Mouse (Mus musculus) megakaryocyte, embryonic 14.5 days (primary cell): ENCODE measurements around the gene Sec1. TPM values are rescaled to one million over a fixed set of nuclear protein-coding genes. Genes with fewer than 3 reads are reported as not detected.
A peak's percentile ranks its signal among the peaks of the same experiment; 100 is the strongest.
"Not testable (repeated sequence)": the region's sequence is repeated elsewhere in the genome, so short reads cannot be mapped to it uniquely, and the experiment has no call there.

Source experiments
- H3K27me3 ChIP-seq: replicated peaks from 2 replicates; pipeline ENCODE3; 2012; ENCODE audit warnings: inconsistent platforms
- H3K36me3 ChIP-seq: replicated peaks from 2 replicates; pipeline ENCODE3; 2012; ENCODE audit warnings: low read length, inconsistent platforms, mixed read lengths
- H3K4me1 ChIP-seq: 2 replicates; pipeline ENCODE4 v1.6.1; 2012; ENCODE audit warnings: inconsistent platforms
- H3K4me3 ChIP-seq: replicated peaks from 2 replicates; pipeline ENCODE3; 2012; ENCODE audit warnings: moderate library complexity, mild to moderate bottlenecking, inconsistent platforms
- H3K9me3 ChIP-seq: 2 replicates; pipeline ENCODE4 v1.6.1; 2012; ENCODE audit warnings: inconsistent platforms
- FLI1 ChIP-seq: IDR thresholded peaks from 2 replicates; pipeline ENCODE4 v1.6.1; 2012; ENCODE audit warnings: low read length, inconsistent platforms, mixed read lengths
- GATA1 ChIP-seq: IDR thresholded peaks from 3 replicates; pipeline ENCODE4 v1.6.1; 2012; ENCODE audit warnings: mixed read lengths, low read length, inconsistent platforms, borderline replicate concordance
- polyA plus RNA-seq: library from polyadenylated mRNA; stranded (reverse); fragments of >175 nt; gene quantifications from 2 replicates; pipeline ENCODE4 v1.2.3, GENCODE M21; 2012; ENCODE audit warnings: low replicate concordance; ENCODE audit not compliant: insufficient read depth

Gene Sec1
- polyA plus RNA-seq, 1 experiment, result not detected

DNA sequence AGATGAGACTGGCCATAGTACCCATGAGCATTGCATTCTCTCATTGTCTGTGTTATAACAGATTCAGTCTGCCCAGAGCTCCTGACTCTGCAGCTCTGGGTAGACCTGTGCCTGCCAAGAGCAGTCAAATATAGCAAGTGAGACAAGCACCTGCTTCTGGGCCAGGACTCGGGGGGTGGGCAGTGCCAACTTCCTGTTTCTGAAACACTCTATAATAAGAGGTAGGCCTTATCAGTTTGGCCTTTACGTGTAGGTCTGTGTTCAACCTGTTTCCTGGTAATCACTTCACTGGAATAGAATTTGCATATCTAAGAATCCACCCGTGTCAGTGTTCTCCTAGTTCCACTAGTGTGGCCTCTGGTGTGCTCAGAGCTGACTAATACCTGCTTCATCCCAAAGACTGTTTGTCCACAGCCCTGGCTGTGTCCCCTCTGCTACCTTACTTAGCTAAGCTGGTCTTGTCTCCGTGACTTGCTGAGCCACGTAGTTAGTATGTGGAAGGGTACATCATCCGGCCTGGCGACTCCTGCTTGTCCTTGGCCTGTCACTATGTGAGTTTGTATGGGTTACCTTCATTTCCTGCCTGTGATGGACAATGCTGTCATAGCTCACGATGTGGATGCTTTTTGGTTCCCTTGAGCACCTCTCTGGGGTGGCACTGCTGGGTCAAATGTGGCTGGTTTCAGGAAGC, 13.0 kb downstream of the Sec1 start:
- H3K4me1 ChIP-seq, result peaks cover 83% of the 10 kb centered on the region
- TF ChIP-seq GATA1 (no peak), FLI1 (no peak)
- no peaks in the 10 kb centered on the region for H3K36me3 ChIP-seq
- peak overlapping the region; percentile 39 for H3K4me3 ChIP-seq
- H3K9me3 ChIP-seq, result no peaks in the 10 kb centered on the region
- H3K27me3 ChIP-seq, result peaks cover 41% of the 10 kb centered on the region

DNA sequence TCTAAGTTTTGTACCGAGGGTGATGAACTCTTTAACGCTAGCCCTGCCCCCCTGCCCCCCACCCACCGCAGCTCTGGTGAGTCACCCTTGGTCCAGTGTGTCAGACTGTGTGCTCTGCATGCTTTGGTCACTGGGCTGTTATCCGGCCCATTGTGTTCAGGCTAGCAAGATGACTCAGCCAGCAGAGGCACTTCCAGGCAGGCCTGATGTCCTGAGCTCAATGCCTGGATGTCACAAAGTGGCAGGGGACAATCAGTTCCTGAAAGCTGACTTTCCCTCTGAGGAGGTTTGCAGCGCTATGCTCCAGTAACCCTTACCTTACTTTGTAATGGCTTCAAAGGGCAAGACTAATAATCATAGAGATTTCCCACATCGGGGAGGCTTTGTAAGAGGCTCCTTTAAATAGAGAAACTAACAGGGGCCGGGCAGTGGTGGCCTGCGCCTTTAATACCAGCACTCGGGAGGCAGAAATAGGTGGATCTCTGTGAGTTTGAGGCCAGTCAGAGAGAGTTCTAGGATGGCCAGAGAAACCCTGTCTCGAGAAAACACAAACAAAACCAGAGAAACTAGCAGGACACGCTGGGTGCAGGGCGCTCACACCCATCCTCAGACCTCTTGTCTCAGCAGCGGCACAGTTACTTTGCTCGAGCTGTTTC, 14.1 kb downstream of the Sec1 start:
- Histone ChIP-seq H3K4me3 (peak overlapping the region; percentile 33), H3K4me1 (peaks cover 75% of the 10 kb centered on the region), H3K36me3 (no peaks in the 10 kb centered on the region), H3K27me3 (peaks cover 44% of the 10 kb centered on the region), H3K9me3 (no peaks in the 10 kb centered on the region)
- TF ChIP-seq FLI1, result no peak
- TF ChIP-seq GATA1, result no peak

DNA sequence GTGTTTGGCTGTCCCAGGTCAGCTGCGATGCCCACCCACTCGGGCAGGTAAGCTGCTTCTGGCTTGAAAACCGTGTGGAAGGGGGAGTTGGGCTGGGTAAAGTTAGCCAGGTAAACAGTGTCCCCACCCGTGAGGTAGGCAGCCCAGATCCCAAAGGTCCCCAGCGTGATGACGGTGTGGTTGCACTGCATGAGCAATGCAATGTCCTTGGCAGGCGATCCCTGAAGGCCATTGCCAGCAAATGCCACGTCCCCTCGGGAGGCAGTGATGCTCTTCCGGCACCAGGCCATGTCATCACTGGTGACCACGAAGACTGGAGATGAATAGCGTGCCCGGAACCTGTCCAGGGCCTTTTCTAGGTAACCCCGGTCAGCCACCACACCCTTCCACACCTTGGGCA, 15.7 kb downstream of the Sec1 start:
- no peaks in the 10 kb centered on the region for H3K36me3 ChIP-seq
- H3K4me3 ChIP-seq, result peak overlapping the region; percentile 66
- peaks cover 69% of the 10 kb centered on the region for H3K4me1 ChIP-seq
- TF ChIP-seq FLI1, result no peak
- TF ChIP-seq GATA1, result no peak
- H3K27me3 ChIP-seq, result peaks cover 44% of the 10 kb centered on the region
- no peaks in the 10 kb centered on the region for H3K9me3 ChIP-seq

DNA sequence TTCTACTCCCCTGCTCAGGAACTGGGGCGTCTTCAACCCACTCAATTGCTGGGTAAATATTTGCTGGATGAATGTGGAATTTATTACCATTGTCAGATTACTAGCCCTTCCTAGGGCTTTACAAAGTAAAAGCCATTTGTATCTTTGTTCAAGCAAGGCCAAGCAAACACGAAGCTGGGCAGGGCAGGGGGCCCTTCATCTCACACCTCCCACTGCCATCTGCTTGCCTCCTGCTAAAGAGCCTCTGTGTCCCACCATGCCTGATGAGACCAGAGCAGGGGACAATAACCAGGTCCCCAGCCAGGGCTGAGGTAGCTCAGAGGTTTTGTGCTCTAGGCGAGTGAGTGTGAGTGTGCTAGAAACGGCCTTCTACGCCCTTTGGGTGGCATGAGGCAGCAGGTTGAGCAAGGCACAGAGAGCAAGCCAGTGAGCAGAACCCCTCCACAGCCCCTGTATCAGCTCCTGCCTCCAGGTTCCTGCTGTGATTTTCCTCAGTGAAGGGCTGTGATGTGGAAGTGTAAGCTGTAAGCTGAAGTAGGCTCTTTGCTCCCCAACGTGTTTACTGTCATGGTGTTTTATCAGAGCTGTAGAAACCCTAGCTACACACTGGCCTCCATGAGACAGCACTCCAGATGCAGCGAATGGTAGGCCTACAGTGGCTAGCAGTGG, 16.4 kb downstream of the Sec1 start:
- Histone ChIP-seq H3K9me3 (no peaks in the 10 kb centered on the region), H3K4me1 (peaks cover 61% of the 10 kb centered on the region), H3K36me3 (no peaks in the 10 kb centered on the region), H3K4me3 (peak overlapping the region; percentile 66), H3K27me3 (peaks cover 50% of the 10 kb centered on the region)
- TF ChIP-seq GATA1, result no peak
- no peak for TF ChIP-seq FLI1

DNA sequence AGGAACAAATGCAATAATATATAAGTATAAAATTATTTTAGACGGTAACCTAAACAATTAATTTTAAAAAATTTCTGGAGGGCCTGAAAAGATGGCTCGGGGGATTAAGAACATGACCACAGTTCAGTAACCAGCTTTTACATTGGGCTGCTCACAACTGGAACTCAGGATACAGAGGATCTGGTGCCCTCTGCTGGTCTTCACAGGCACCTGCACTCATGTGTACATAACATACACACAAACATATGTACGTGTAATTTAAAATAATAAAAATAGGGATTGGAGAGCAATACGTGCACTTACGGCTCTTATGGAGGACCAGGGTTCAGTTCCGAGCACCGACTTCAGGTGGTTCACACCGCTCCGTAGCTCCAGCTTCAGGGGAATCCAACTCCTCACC, 25.3 kb downstream of the Sec1 start:
- no peak for TF ChIP-seq GATA1
- no peak for TF ChIP-seq FLI1
- Histone ChIP-seq H3K4me1 (peaks cover 6% of the 10 kb centered on the region), H3K27me3 (peaks cover 50% of the 10 kb centered on the region), H3K9me3 (peaks cover 4% of the 10 kb centered on the region), H3K4me3 (no peak overlapping the region), H3K36me3 (no peaks in the 10 kb centered on the region)

DNA sequence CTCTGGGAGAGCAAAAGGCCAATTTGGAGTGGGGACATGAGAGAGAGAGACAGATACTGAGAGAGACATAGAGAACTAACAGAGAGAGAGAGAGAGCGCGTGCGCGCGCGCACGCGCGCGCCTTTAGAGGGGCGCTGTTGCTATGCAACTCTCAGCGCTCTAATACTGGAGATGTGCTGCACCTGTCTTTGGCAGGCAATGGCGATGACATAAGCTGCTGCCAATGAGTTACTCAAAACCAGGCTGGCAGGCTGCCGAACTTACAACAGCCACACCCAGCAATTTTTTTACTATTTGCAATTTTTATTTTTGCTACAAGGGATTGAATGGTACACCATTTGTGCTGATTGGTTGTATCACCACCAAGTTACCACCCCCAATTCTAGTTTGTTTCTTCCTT, 26.4 kb downstream of the Sec1 start:
- no peaks in the 10 kb centered on the region for H3K36me3 ChIP-seq
- H3K9me3 ChIP-seq, result peaks cover 4% of the 10 kb centered on the region
- peaks cover 16% of the 10 kb centered on the region for H3K4me1 ChIP-seq
- peaks cover 42% of the 10 kb centered on the region for H3K27me3 ChIP-seq
- TF ChIP-seq GATA1, result no peak
- TF ChIP-seq FLI1, result no peak
- no peak overlapping the region for H3K4me3 ChIP-seq

DNA sequence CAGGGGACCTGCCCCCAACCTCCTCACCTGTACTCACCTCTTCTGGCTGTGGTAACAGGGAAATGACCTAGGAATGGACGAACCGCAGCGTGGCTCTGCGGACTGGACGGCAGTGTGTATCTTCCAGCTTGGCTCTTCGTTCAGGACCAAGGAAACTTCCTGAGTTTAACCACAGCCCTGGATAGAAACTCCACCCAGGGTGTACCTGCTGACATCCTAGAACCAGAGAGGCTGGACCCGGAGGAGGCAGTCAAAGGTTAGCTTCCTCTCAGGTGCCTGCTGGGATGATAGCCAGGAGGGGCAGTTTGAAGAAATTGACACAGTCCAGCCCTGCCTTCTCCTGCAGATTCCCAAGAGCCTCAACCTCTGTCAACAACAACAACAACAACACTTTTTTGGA, 28.0 kb downstream of the Sec1 start, which contains the start of gene Fut2:
Gene Fut2 (minus strand): TSS at position 234 of the 400 bp plus-strand sequence.
- Histone ChIP-seq H3K4me1 (peaks cover 16% of the 10 kb centered on the region), H3K9me3 (no peaks in the 10 kb centered on the region), H3K36me3 (no peaks in the 10 kb centered on the region), H3K4me3 (no peak within 1 kb of the TSS), H3K27me3 (peaks cover 28% of the 10 kb centered on the region)
- TF ChIP-seq FLI1, result no peak
- no peak for TF ChIP-seq GATA1

DNA sequence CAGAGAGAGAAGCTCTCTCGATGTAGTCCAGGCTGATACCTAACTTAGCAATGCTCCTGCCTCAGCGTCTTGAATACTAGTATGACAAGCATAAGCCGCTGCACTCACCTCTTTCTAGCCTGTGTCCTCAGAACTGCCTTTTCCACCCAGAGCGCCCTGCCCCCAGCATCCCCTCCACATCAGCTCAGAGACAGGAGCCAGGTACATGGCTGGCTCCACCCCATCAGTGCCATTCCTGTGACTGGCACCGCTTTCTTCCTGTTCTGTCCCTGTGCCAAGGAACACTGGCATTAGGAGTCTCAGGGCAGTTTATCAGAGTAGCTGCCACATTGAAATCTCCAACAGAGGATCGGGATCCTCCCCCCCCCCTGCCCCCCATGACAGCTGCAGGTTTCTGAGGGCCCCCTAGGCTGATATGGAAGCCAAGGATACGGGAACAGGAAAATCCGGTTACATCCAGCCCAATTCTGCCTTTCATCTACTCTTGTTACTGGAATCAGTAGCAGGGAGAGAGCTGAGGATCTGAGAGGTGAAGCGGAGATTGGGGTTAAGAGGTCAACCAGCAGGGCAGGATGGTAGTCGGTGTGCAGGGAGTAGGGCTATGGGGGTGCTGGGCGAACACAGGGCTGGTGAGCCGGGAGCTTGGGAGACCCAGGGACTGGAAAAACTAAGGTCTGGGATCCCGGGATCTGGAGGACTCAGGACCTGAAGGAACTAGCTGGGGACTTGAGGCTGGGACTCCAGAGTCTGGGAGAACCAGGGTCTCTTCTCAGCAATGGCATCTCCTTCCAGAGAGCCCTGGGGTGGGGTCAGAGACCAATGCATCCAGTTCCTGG, 28.7 kb downstream of the Sec1 start:
- no peak for TF ChIP-seq GATA1
- no peak for TF ChIP-seq FLI1
- H3K36me3 ChIP-seq, result no peaks in the 10 kb centered on the region
- H3K9me3 ChIP-seq, result no peaks in the 10 kb centered on the region
- peaks cover 16% of the 10 kb centered on the region for H3K4me1 ChIP-seq
- peaks cover 29% of the 10 kb centered on the region for H3K27me3 ChIP-seq
- no peak overlapping the region for H3K4me3 ChIP-seq

DNA sequence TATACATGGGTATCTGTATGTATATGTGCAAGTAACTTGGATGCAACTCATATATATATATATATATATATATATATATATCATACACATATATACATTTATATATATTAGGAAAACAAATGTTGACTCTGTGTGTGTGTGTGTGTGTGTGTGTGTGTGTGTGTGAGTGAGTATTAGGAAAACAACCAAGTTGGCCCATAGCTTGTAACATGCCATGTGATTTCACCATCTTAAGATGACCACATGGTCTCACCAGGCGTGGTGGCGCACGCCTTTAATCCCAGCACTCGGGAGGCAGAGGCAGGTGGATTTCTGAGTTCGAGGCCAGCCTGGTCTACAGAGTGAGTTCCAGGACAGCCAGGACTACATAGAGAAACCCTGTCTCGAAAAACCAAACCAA, 32.5 kb downstream of the Sec1 start:
- H3K36me3 ChIP-seq, H3K4me3 ChIP-seq, H3K9me3 ChIP-seq: not testable (repeated sequence)
- H3K4me1 ChIP-seq, result peaks cover 16% of the 10 kb centered on the region
- peaks cover 33% of the 10 kb centered on the region for H3K27me3 ChIP-seq
